Mouse (Mus musculus): ENCODE measurements at regions not wholly inside any gene's neighbourhood (a gene's known extent, or its start where the extent isn't known, plus 50 kb on each side); places are given as distances from the start of the nearest gene placed in this dataset.
A peak's percentile ranks its signal among the peaks of the same experiment; 100 is the strongest.

DNA sequence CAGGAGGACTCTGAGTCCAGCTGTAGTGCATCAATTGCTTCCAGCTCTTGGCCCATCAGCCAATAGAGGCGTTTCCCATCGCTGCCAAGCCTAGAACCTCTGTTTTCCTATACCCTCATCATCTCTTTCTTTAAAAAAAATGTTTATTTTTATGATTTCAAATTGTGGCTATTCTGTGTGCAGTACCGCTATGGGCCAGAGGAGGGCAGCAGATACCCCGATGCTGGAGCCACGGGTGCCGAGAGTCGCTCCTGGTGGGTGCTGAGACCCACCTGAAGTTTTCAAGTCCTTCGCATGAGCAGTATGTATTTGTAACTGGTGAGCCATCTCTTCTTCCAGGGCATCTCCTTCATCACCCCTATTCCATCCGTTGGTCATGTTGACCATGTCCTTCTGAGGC is 212.2 kb upstream of the Kcnab2 start:
- Histone ChIP-seq H3K4me3 (ENCODE audit: control insufficient read depth in 1 of 2, insufficient read depth in 1 of 2, low read depth in 2 of 2, low read length in 2 of 2) (no peak overlapping the region), H3K27me3 (ENCODE audit: control insufficient read depth in 1 of 2, insufficient read depth in 2 of 2, low read length in 2 of 2) (no peaks in the 10 kb centered on the region), H3K79me2 (ENCODE audit: control insufficient read depth, insufficient read depth, low read length, poor library complexity) (no peaks in the 10 kb centered on the region), H3K36me3 (ENCODE audit: control insufficient read depth in 1 of 2, insufficient read depth in 2 of 2, low read length in 2 of 2) (no peaks in the 10 kb centered on the region), H3K9ac (ENCODE audit: control insufficient read depth, low read depth, low read length, poor library complexity, severe bottlenecking) (no peak overlapping the region), H3K9me3 (replicated peaks; ENCODE audit: insufficient read depth, low read length) (no peaks in the 10 kb centered on the region; the same call in 1 of the 2 replicates), H3K27ac (ENCODE audit: control insufficient read depth, low read depth, low read length) (no peak overlapping the region), H3K4me1 (ENCODE audit: control insufficient read depth in 1 of 2, insufficient read depth in 2 of 2, low read length in 2 of 2) (no peaks in the 10 kb centered on the region)
- TF ChIP-seq BHLHE40 (IDR thresholded peaks at IDR 0.05; ENCODE audit: borderline replicate concordance, low read depth, low read length) (no peak), RCOR1 (IDR thresholded peaks at IDR 0.05; ENCODE audit: low read depth, low read length) (no peak), MAX (IDR thresholded peaks at IDR 0.05; ENCODE audit: low read length) (no peak), MEF2A (IDR thresholded peaks at IDR 0.05; ENCODE audit: extremely low read depth, insufficient replicate concordance, low read depth, low read length, poor library complexity, severe bottlenecking) (no peak), RAD21 (IDR thresholded peaks at IDR 0.05; ENCODE audit: low read depth, low read length) (peak; percentile 5), POLR2A (IDR thresholded peaks at IDR 0.05; ENCODE audit: control insufficient read depth in 1 of 2, insufficient read depth in 1 of 2, low read depth in 1 of 2, low read length in 2 of 2, poor library complexity in 1 of 2) (no peak), SMC3 (IDR thresholded peaks at IDR 0.05; ENCODE audit: low read depth, low read length) (peak; percentile 23; the same call in 1 of the 2 replicates), CTCF (IDR thresholded peaks at IDR 0.05 in 2 of 3, conservative IDR thresholded peaks at IDR 0.05 in 1 of 3; ENCODE audit: control insufficient read depth in 1 of 3, insufficient read depth in 1 of 3, low read depth in 2 of 3, low read length in 3 of 3, poor library complexity in 1 of 3, severe bottlenecking in 1 of 3) (peak; percentile 17 to 41 (median 40); a peak in 4 of 6 replicates)
- DNase-seq (ENCODE audit: low read depth, low spot score) = no peak

- Histone ChIP-seq H3K79me2 (ENCODE audit: control insufficient read depth, insufficient read depth, low read length, poor library complexity) (no peaks in the 10 kb centered on the region), H3K36me3 (ENCODE audit: control insufficient read depth in 1 of 2, insufficient read depth in 2 of 2, low read length in 2 of 2) (no peaks in the 10 kb centered on the region), H3K9ac (ENCODE audit: control insufficient read depth, low read depth, low read length, poor library complexity, severe bottlenecking) (no peak overlapping the region), H3K27me3 (ENCODE audit: control insufficient read depth in 1 of 2, insufficient read depth in 2 of 2, low read length in 2 of 2) (no peaks in the 10 kb centered on the region), H3K9me3 (replicated peaks; ENCODE audit: insufficient read depth, low read length) (no peaks in the 10 kb centered on the region; the same call in 1 of the 2 replicates), H3K27ac (ENCODE audit: control insufficient read depth, low read depth, low read length) (no peak overlapping the region), H3K4me3 (ENCODE audit: control insufficient read depth in 1 of 2, insufficient read depth in 1 of 2, low read depth in 2 of 2, low read length in 2 of 2) (no peak overlapping the region), H3K4me1 (ENCODE audit: control insufficient read depth in 1 of 2, insufficient read depth in 2 of 2, low read length in 2 of 2) (no peaks in the 10 kb centered on the region)
- TF ChIP-seq USF1 (IDR thresholded peaks at IDR 0.05; ENCODE audit: low read depth, low read length) (no peak), ZC3H11A (IDR thresholded peaks at IDR 0.05; ENCODE audit: low read depth, low read length) (no peak), USF2 (IDR thresholded peaks at IDR 0.05; ENCODE audit: borderline replicate concordance in 1 of 2, insufficient read depth in 1 of 2, low read depth in 1 of 2, low read length in 2 of 2) (no peak), ZKSCAN1 (IDR thresholded peaks at IDR 0.05; ENCODE audit: low read depth, low read length) (no peak), POLR2AphosphoS5 (IDR thresholded peaks at IDR 0.05; ENCODE audit: borderline replicate concordance, low read depth, low read length) (no peak), CHD2 (IDR thresholded peaks at IDR 0.05; ENCODE audit: low read length) (no peak), SIN3A (IDR thresholded peaks at IDR 0.05; ENCODE audit: low read length) (no peak), JUND (IDR thresholded peaks at IDR 0.05; ENCODE audit: low read depth, low read length) (no peak), HCFC1 (IDR thresholded peaks at IDR 0.05; ENCODE audit: low read depth, low read length) (no peak), EP300 (IDR thresholded peaks at IDR 0.05; ENCODE audit: low read depth in 1 of 2, low read length in 2 of 2) (no peak), MAFK (IDR thresholded peaks at IDR 0.05; ENCODE audit: borderline replicate concordance, low read depth, low read length) (no peak), MYB (IDR thresholded peaks at IDR 0.05; ENCODE audit: low read depth, low read length) (no peak), SMC3 (IDR thresholded peaks at IDR 0.05; ENCODE audit: low read depth, low read length) (no peak), BHLHE40 (IDR thresholded peaks at IDR 0.05; ENCODE audit: borderline replicate concordance, low read depth, low read length) (no peak), E2F4 (IDR thresholded peaks at IDR 0.05; ENCODE audit: borderline replicate concordance, low read depth, low read length) (no peak)
- no peak for DNase-seq (ENCODE audit: low read depth, low spot score)
Measured at GRCm38 (mm10) chr4:152686509-152687081, 208.9 kb upstream of the Kcnab2 start.
